Mouse (Mus musculus) cerebral cortex, adult 2 months (tissue): ENCODE data around the gene Ubqln1.

Source experiments
- WGBS: fragments of 180-500 bp; shearing (Covaris S2); methylation state at CpG from one replicate; pipeline ENCODE4 v1.1.7; 2018; 5-methylcytosine and 5-hydroxymethylcytosine counted together

Gene Ubqln1

GRCm38 (mm10) chr13:58150442-58150841, 65.0 kb downstream of the Ubqln1 start:
- WGBS = 84% methylated on average over 11 of the region's 11 CpGs

- 85% methylated on average over 3 of the region's 3 CpGs for WGBS
Measured at GRCm38 (mm10) chr13:58149629-58150028, 65.8 kb downstream of the Ubqln1 start.

GRCm38 (mm10) chr13:58149033-58149558, 66.4 kb downstream of the Ubqln1 start:
- WGBS = 45% methylated on average over 5 of the region's 5 CpGs

GRCm38 (mm10) chr13:58148256-58148831, 67.1 kb downstream of the Ubqln1 start:
- WGBS = 1% methylated on average over 17 of the region's 17 CpGs

- WGBS = 77% methylated on average over 1 of the region's 1 CpGs
Measured at GRCm38 (mm10) chr13:58147760-58148159, 67.7 kb downstream of the Ubqln1 start.

- 93% methylated on average over 8 of the region's 8 CpGs for WGBS
Measured at GRCm38 (mm10) chr13:58146603-58147002, 68.8 kb downstream of the Ubqln1 start.

- WGBS = 71% methylated on average over 3 of the region's 3 CpGs
Measured at GRCm38 (mm10) chr13:58131692-58132091, 83.8 kb downstream of the Ubqln1 start.

- 25% methylated on average over 4 of the region's 4 CpGs for WGBS
Measured at GRCm38 (mm10) chr13:58129687-58130246, 85.7 kb downstream of the Ubqln1 start.

GRCm38 (mm10) chr13:58128768-58129671, 86.4 kb downstream of the Ubqln1 start:
- WGBS = under 1% methylated on average over 83 of the region's 83 CpGs

GRCm38 (mm10) chr13:58128396-58128767, 87.1 kb downstream of the Ubqln1 start, which contains the start of gene Hnrnpa0:
Hnrnpa0 (minus strand) TSS chr13:58128556.
- WGBS = under 1% methylated on average over 61 of the region's 62 CpGs

- under 1% methylated on average over 81 of the region's 81 CpGs for WGBS
Measured at GRCm38 (mm10) chr13:58127766-58128361, 87.6 kb downstream of the Ubqln1 start.

- WGBS = 1% methylated on average over 91 of the region's 92 CpGs
Measured at GRCm38 (mm10) chr13:58126862-58127765, 88.3 kb downstream of the Ubqln1 start.
